Mouse (Mus musculus) lung, adult 2 months (tissue): Measurements from ENCODE around the gene B4galt5.

Source experiments
- CTCF ChIP-seq: fragments of 200-500 bp; IDR thresholded peaks from 2 replicates; pipeline ENCODE4 v1.5.1; 2011; ENCODE audit warnings: mild to moderate bottlenecking, low read length, control low read depth; ENCODE audit not compliant: insufficient read depth
- POLR2A ChIP-seq: fragments of 200-500 bp; IDR thresholded peaks from 2 replicates; pipeline ENCODE4 v1.6.1; 2011; ENCODE audit warnings: low read depth, mild to moderate bottlenecking, control low read depth, low read length, borderline replicate concordance; ENCODE audit errors: extremely low read depth

DNA sequence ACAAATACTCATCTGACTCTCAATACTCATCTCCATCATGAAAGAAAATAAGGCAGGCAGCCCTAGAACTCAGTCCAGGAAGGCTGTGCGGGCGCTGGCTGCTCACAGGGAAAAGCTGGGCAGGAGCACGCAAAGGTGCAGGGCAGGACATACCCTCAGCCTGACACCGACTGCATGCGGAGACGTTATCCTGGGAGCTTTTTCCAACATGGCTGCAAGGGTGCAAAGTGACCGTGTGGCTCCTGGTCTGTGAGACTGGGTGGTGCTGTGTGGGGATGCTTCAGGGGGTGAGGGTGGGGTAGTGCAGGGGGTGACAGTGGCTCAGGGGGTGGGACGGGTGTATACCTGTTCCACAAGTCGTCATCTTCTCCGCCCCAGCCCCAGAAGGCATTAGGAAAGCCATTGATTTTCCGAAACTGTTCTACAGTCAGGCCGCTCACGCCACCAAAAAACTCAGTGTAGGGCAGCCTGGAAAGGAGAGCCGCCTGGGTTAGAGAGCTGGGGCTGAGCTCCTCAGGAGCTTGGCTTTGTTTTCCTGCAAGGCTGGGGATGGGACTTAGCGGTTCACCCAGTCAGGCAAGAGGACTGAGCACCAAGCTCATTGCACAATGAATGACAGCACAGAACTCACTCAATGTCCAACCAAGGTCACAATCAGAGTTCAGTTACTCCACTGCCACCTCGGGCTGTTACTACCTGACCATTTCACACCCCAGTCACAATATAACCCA is 44.2 kb downstream of the B4galt5 start:
- TF ChIP-seq CTCF, result no peak
- TF ChIP-seq POLR2A, result no peak
